Mouse (Mus musculus): ENCODE results near the gene Ifitm1.
"Not testable (repeated sequence)": the region's sequence is repeated elsewhere in the genome, so short reads cannot be mapped to it uniquely, and the experiment has no call there.

Ifitm1 gene

DNA sequence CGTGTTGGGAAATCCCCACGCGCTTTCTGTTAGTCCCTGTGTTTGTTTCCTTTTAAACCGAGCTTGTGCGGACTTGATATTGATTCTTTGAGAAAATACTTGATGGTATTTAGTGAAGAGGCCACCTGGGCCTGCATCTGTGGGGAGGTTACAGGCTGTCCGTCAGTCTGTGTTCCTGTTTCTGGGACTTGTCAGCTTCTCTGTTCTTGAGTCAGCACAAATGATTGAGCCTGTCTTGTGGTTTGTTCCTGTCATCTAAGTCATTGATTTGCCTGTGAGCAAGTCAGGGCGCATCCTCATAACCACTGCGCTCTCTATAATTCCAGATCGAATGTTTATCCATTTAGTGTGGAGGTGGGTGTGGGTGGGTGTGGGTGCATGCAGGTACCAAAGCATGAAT, 9.7 kb downstream of the Ifitm1 start:
- not testable (repeated sequence) for DNase-seq (ENCODE audit: low spot score)

DNA sequence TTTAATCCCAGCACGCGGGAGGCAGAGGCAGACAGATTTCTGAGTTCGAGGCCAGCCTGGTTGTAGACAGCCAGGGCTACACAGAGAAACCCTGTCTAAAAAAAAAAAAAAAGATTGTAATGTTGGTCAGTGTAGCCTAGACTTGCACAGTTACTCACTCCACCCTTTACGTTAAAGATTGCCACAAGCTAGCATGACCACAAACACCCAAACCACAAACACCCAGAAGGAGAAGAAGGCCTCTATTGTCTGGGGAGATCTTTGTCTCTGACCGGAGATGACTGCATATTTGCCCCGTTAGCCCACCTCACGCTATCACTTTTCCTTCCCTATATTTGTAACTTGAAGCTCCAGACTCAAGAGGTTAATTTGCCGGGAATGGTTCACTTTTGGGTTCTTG, 14.7 kb downstream of the Ifitm1 start:
- DNase-seq (ENCODE audit: low spot score) = no peak

DNA sequence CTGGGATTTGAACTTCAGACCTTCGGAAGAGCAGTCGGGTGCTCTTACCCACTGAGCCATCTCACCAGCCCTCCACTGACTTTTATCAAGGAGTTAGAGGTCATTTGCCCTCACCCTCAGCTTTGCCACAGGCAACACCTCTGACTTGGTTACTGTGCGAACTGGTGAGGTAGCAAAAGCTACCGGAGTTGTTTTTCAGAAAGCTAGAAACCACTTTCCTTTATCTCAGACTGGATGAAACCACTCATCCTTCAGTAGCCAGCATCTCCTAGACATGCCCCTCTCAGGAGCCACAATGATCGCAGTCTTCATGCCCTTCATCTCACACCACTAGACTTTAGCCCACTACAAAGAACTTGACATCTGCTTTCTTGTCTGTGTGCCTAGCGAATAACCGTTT, 15.9 kb downstream of the Ifitm1 start:
- DNase-seq (ENCODE audit: low spot score) = no peak

DNA sequence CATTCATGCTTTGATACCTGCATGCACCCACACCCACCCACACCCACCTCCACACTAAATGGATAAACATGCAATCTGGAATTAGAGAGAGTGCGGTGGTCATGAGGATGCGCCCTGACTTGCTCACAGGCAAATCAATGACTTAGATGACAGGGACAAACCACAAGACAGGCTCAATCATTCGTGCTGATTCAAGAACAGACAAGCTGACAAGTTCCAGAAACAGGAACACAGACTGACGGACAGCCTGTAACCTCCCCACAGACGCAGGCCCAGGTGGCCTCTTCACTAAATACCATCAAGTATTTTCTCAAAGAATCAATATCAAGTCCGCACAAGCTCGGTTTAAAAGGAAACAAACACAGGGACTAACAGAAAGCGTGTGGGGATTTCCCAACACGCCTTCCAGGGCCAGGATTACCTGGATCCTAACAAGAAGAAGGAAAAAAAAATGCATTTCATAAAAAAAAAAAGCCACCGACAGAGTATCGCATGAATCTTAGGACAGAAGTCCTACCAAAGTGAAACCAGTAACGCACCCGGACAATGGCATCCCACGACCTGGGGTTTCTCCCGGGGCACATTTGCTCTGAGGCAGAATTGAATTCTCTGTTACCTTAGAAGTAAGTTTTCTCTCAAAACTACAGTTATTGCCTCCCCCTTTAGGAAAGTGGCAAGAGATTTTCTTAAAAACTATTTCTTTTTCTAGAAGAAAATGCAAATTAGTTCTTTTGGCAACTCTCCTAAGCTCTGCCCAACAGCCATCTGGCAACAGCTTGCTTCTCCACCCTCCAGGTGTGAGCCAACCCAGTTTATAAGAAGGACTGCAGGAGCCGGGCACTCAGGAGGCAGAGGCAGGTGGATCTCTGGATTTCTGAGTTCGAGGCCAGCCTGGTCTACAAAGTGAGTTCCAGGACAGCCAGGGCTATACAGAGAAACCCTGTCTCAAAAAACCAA, 20.4 kb downstream of the Ifitm1 start:
- no peak for DNase-seq (ENCODE audit: low spot score)

DNA sequence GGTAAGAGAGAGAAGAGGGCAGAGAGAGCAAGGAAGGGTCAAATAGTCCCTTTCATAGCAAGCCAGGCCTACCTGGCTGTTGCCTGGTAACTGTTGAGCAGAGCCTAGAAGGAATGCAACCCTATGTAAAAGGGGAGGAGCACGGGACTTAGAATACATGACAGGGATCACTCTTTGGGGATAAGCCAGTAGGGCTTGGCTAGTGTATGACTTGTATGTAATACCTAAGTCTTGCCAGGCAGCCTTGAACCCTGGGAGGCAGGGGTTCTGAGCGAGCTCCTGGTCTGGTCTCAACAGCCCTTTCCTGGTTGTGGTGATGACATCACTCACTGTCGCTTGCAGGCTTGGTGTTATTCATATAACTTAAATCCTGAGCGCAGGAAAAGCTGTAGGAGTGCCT, 22.0 kb downstream of the Ifitm1 start:
- DNase-seq (ENCODE audit: low spot score) = no peak

DNA sequence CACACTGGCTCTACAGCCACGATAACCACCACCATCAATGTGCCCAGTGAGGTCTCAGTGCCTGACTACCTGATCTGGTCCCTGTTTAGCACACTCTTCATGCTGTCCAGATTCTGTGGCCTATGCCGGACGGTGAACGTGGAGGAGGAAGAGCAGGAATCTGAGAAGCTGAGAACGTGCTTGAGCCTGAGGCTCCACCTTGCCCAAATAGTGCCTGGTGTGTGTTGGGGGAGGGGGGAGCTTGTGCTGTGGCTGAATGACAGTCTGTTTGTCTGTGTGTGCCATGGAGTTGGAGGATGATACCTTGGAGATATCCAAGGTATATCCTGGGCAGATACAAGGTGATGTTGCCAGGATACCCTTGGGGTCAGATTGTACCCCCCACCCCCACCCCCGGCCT, 23.2 kb downstream of the Ifitm1 start:
- DNase-seq (ENCODE audit: low spot score) = no peak

DNA sequence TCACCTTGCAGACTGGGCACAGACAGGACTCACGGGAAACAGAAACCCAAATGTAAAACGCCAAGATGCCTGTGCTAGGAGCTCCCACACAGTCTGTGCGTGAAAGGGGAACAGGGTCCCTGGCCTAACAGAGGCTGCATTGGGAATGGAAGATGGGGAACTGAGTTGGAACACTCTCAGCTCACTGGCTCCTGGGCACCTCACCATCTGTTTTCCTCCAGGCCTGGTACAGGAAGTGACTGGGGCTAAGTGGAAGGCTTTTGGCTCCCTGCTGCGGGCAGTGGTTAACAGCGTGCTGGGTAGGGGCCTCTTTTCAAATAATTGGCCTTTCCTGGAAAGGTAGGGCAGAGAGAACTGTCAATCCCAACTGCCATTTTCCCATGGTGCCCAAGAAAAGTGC, 23.6 kb downstream of the Ifitm1 start:
- no peak for DNase-seq (ENCODE audit: low spot score)

DNA sequence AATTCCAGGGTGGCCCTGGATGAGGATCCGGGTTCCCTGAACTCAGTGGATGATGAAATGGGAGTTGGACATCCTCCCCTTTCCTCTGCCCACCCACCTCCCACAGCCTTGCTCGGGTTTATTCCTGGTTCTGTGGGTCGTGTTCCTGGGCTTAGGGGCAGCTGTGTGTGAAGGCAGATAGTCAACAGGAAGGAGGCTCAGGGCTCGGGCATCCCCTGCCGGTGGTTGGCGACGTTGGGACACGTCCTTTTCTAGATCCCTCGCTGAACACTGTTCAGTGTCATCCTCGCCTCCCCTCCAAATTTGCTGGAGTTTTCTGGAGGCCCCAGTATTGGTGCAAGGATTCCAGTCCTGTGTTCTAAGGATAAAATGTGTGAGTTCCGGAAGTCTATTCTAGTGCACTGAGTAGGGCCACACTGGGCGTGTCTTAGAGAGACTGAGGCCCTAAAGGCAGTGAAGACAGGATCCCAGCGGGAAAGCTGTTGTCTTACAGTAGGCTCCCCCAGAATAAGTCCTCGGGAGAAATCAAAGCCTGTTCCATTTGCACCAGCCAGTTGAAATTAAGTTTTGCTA, 24.2 kb downstream of the Ifitm1 start:
- no peak for DNase-seq (ENCODE audit: low spot score)

DNA sequence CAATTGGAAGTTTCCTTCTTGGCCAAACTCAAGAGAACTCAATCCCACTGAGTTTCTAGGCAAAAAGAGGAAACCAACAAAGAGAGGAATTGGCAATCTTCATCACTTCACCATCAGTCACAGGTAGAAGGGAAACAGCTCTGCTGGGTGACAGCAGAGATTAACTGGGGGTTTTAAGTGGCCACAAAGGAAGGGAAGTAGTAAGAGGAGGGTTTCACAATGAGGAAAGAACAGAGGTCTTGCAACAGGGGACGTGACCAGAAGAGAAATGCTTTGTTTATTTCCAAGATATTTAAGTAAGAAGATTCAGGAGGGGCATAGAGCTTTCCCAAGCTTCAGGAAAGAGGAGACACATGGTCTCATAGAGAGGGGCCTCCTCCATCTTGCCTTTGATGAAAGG, 30.8 kb downstream of the Ifitm1 start:
- no peak for DNase-seq (ENCODE audit: low spot score)

DNA sequence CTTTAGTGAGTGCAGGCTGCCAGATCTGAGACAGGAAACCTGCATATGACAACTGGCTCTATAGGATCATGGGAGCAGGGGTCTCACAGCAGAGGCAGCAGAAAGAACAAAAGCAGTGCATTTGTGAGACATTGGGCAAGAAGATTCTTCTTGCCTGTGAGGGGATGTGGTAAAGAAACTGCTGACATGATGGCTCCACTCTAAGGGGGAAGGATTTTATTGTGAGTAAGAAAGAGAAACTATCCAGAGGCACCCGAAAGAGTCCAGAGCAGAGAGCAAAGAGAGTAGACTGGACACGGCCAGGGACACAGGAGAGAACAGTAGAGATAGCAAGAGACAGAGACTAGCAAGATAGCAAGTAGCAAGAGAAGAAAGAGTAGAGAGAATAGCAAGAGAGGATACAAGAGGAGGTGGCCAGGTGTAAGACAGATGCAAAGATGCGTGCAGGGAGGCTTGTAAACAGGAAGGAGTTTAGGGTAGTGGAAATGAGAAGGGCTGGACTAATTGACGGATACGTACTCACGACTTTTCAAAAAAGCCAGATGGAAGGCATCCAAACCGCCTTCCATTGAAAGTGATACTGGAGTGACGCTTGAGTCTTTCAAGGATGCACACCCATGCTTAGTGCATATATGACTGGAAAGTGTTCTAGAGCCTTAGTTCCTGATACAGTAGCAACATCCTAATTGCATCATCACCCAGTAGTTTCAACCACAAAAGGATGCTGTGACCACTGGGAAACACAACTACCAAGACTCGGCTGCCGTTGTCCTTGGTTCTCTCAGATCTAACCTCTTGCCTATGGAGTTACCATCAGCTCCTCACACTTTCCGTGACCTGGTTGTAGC, 32.1 kb downstream of the Ifitm1 start:
- no peak for DNase-seq (ENCODE audit: low spot score)

DNA sequence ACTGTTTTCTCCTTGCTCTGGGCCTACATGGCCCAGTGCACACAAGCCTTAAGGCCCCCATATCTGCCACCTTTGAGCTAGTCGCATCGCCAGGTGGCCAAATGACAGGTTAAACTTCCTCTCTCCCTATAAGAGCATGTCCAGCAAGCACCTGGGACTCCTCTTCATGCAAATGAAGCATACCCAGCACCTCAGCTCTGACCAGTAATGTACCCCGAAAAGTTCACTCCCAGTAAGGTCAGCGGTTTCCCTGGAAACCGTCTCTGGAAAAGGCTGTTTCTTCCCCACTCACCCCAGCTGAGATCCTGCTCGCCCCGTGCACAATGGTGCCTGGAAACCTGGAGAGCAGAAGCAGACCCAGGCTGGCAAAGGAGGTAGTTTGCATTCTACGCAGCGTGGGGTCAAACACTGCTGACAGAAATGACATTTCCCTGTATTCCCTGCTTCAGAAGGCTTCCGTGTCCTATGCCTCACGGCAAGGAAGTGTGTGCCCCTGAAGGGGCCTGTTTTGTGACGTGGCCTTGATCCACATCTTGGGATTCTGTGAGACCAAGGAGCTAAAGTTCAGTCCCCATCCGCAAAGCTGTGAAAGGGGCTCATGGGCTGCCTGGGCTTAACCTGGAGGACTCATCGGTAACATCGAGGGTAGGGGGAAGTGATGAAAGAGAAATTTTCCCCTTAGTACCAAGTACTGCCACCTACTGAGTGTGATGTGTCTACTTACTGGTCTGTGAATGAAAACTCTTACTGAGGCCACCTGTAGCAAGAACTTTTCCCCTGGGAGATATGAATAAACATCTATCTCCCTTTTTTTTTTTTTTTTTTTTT, 34.1 kb downstream of the Ifitm1 start:
- no peak for DNase-seq (ENCODE audit: low spot score)

DNA sequence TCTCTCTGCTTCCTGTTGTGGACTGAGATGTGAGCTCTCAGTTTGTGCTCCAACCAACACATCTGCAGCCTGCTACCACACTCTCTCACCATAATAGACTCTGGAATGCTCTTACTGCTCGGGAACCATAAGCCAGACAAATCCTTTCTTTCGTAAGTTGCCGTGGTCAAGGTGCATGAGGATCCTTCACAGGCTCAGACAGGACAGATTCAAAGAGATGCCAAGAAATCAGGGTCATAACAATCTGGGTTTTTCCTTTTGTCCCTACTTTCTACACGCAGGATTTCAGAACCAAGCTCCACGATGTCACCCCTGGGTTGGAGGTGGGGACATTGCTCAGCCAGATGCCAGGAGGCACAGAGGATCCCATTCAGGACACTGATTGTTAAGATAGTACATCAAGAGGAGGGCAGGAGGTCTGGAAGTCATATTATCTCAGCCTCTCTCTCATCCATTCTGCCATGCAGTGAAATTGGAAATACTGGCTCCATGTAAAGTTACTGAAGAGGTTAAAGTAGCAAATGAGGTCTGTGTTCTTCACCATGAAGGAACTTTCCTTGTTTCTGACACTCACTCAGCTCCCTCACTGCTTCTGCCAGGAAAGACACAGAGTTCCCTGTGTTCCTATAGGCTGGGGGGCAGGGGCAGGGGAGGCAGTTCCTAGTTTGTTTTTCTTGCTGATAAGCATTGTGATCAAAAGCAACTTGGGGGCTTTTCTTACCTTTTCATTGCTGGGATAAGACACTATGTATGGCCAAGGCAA, 36.4 kb downstream of the Ifitm1 start:
- no peak for DNase-seq (ENCODE audit: low spot score)

DNA sequence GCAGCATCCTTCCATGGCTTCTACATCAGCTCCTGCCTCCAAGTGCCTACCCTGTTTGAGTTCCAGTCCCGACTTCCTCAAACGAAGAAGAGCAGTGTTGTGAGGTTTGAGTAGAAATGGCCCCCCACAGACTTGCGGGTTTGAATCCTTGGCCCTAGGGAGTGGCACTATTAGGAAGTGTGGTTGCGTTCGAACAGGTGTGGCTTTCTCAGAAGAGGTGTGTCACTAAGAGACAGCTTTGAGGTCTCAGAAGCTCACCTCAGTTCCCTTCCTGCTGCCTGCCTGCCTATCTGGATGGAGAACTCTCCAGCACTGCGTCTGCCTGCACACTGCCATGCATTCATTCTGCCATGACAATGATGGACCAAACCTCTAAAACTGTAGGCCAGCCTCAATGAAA, 39.4 kb downstream of the Ifitm1 start:
- DNase-seq (ENCODE audit: low spot score) = no peak

DNA sequence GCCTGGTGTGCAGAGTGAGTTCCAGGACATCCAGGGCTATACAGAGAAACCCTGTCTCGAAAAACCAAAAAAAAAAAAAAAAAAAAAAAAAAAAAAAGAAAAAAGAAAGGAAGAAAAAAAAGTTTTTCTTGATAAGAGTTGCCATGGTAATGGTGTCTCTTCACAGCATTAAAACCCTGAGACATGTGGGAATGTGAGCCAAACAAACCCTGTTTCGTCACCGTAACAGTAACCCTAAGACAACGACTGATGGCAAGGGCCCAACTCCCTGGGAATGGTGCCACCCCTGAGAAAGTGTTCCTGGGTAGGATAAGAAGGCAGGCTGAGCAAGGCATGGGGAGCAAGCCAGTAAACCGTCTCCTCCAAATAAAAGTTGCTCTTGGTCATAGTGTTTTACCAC, 39.9 kb downstream of the Ifitm1 start:
- peak; percentile 40 for DNase-seq (ENCODE audit: low spot score)

DNA sequence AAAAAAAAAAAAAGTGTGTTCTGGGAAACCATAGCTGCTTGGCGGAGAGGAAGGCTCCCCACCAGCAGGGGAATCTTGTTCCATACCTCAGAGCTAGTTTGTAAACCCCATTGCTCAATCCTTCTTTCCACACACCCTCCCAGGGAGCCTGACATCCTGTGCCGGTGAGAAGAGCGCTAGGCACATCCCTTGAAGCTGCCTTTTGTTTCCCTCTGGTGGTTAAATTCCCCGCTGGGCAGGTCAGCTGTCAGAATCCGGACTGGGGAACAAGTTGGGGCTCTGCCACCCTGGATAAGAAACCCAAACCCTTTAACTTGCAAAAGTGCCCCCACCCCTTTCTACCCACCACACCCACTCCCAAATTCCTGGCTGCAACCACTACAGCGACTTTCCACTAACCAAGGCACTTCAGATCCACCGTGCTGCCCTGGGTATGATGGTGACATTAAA, 41.3 kb downstream of the Ifitm1 start:
- peak; percentile 25 for DNase-seq (ENCODE audit: low spot score)

DNA sequence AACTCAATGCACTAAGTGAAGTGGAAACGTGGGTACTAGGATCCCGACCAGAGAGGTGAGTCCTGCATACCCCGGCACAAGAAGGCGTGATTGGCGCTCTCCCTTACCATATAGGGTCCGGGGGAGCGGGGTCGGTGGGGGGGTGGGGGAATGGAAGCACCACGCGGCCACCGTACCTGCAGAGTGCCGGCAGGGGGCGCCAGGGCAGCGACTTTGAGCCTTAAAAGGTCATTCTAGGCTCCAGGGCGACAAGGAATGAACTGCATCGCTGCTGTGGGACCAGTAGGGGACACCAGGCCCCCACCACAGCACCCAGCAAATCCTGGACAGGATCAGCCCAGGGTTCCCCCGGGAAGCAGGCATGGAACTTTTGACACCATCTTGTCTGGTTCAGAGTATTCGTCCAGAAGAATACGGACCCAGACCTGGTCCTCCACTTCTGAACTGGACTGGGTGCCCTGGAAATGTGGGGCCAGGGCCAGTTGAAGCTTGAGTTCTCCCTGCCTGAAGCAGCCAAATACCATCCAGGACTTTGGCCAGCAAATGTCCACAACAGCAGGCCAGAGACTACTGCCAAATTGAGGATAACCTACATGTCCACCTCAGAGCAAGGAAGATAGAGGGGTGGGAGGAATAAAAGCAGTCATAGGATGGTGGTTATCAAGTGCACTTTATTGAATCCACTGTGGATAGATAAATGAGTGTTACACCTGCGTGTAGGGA, 42.1 kb downstream of the Ifitm1 start:
- DNase-seq (ENCODE audit: low spot score) = peak; percentile 79

DNA sequence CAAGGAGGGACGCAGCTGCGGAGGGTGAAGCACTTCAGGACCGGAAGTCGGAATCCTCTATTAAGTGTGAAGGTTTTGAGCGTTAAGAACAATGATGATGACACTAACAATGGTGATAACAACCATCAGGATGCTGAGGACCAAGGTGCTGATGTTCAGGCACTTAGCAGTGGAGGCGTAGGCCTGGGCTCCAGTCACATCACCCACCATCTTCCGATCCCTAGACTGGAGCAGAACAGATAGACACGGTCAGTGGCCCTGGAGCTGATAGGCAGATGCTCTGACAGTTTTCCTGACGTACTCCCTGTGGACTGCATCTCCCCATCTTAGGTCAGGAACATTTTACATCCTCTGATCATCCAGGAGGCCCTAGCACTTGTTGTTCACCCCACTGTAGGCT, 42.6 kb downstream of the Ifitm1 start:
- no peak for DNase-seq (ENCODE audit: low spot score)

DNA sequence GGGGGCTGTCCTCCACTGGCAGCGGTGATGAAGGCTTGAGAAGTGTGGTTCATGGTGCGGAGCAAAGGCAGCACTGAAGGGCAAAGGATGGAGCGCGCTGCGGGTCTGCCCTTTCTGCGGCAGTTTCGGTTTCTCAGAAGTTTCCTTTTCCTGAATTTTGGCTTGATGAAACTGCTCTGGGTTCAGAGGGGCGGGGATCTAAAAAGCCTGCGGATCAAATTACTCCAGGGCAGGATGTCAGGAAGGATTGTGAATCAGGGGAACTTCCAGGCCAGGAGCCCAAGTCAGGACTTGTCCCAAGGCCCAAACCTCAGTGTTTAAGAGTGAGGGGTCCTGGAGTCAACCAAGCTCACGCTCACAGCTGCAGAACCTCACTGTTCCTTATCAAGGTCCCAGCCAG, 43.6 kb downstream of the Ifitm1 start, which contains the start of gene Ifitm3:
TSS of gene Ifitm3 (minus strand) at position 178 of the 400 bp plus-strand sequence.
- DNase-seq (ENCODE audit: low spot score) = peak; percentile 54

DNA sequence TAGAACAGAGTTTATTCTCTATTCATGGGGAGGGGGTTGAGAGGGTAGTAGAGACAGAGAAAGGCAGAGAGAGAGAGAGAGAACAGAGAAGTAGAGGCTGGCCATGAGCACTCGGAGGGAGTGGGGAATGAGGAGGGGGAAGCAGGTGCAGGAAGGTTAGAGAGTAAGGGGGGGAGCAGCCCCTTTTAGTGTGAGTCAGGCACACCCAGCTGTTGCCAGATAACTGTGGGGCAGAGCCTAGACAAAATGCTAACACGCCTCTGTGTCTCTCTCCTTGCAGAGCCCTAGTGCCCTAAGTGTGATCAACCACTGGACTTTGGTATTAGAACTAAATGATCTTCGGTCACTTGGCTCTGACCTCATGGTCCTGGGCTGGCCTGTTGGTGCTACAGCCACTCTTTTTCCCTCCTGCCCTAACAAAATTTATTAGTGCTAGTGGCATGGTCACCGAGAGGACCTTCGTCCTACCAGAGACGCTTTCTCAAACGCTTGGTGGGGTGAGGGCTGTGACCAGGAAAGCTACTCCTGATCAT, 44.3 kb downstream of the Ifitm1 start:
- no peak for DNase-seq (ENCODE audit: low spot score)
